Mouse (Mus musculus) inflammation-experienced regulatory T-cells, adult 6 months (primary cell): ENCODE data around the gene Snx12. TPM values are rescaled to one million over a fixed set of nuclear protein-coding genes. Genes with fewer than 3 reads are reported as not detected.

ENCODE experiments used
- ATAC-seq: one replicate; pipeline ENCODE4 v1.8.0; 2017
- polyA plus RNA-seq, 3 experiments: library from polyadenylated mRNA; unstranded; fragments of 100-300 nt; shearing (Covaris generic); gene quantifications; one replicate each; pipeline ENCODE4 v1.2.1; 2017

The Snx12 gene
- polyA plus RNA-seq = 10 to 100 TPM; 43.0 to 58.6 (median 44.6) TPM

GRCm38 (mm10) chrX:101221834-101222795 lies at the start of gene Snx12:
Gene Snx12, minus strand, starts transcription at chrX:101222563.
- peak; percentile 93 for ATAC-seq

GRCm38 (mm10) chrX:101268755-101269124 lies 46.4 kb upstream of the Snx12 start, which contains the start of gene Gm20489:
Gene Gm20489, minus strand, starts transcription at chrX:101269023.
- ATAC-seq = no peak

GRCm38 (mm10) chrX:101268025-101268754 lies 45.8 kb upstream of the Snx12 start, which contains the start of gene Il2rg:
Gene Il2rg, minus strand, starts transcription at chrX:101268255.
- peak; percentile 92 for ATAC-seq

- ATAC-seq = no peak
These were observed 44.3 kb upstream of the Snx12 start for GRCm38 (mm10) chrX:101266631-101267030.

GRCm38 (mm10) chrX:101263892-101264291 lies 41.5 kb upstream of the Snx12 start, which contains the start of gene Gm614:
Gene Gm614, minus strand, starts transcription at chrX:101263992.
- no peak for ATAC-seq

GRCm38 (mm10) chrX:101260441-101261325 lies 38.3 kb upstream of the Snx12 start:
- peak; percentile 36 for ATAC-seq

GRCm38 (mm10) chrX:101256603-101257002 lies 34.2 kb upstream of the Snx12 start:
- no peak for ATAC-seq

- ATAC-seq = peak; percentile 16
These were observed 32.4 kb upstream of the Snx12 start for GRCm38 (mm10) chrX:101254740-101255139.

- peak; percentile 83 for ATAC-seq
These were observed 31.8 kb upstream of the Snx12 start, which contains the start of gene Foxo4 for GRCm38 (mm10) chrX:101253952-101254729. Gene Foxo4, plus strand, starts transcription at chrX:101254528.

GRCm38 (mm10) chrX:101245011-101245410 lies 22.6 kb upstream of the Snx12 start:
- no peak for ATAC-seq

GRCm38 (mm10) chrX:101222796-101223162 lies 416 bp upstream of the Snx12 start:
- ATAC-seq = no peak

- no peak for ATAC-seq
These were observed 33.1 kb downstream of the Snx12 start for GRCm38 (mm10) chrX:101189285-101189684.

GRCm38 (mm10) chrX:101187647-101188046 lies 34.7 kb downstream of the Snx12 start:
- no peak for ATAC-seq

GRCm38 (mm10) chrX:101173388-101173787 lies 49.0 kb downstream of the Snx12 start:
- ATAC-seq = no peak

GRCm38 (mm10) chrX:101168425-101168824 lies 53.9 kb downstream of the Snx12 start:
- ATAC-seq = no peak

- ATAC-seq = peak; percentile 60
These were observed 58.6 kb downstream of the Snx12 start for GRCm38 (mm10) chrX:101163739-101164138.

- peak; percentile 65 for ATAC-seq
These were observed 59.1 kb downstream of the Snx12 start for GRCm38 (mm10) chrX:101163278-101163677.

- ATAC-seq = no peak
These were observed 59.8 kb downstream of the Snx12 start for GRCm38 (mm10) chrX:101162532-101162931.

- ATAC-seq = no peak
These were observed 64.9 kb downstream of the Snx12 start for GRCm38 (mm10) chrX:101157488-101157887.

- ATAC-seq = no peak
These were observed 66.0 kb downstream of the Snx12 start for GRCm38 (mm10) chrX:101156369-101156768.

- ATAC-seq = no peak
These were observed 74.9 kb downstream of the Snx12 start for GRCm38 (mm10) chrX:101147506-101147905.
